Mouse (Mus musculus) NIH3T3 (cell line): Measurements from ENCODE around the gene Prpf8.
A peak's percentile ranks its signal among the peaks of the same experiment; 100 is the strongest.
"Not testable (repeated sequence)": the region's sequence is repeated elsewhere in the genome, so short reads cannot be mapped to it uniquely, and the experiment has no call there.

Source experiments
- DNase-seq: peaks from one replicate; pipeline ENCODE4 v3.0.0-alpha.2; 2012; ENCODE audit warnings: low read depth

The Prpf8 gene

DNA sequence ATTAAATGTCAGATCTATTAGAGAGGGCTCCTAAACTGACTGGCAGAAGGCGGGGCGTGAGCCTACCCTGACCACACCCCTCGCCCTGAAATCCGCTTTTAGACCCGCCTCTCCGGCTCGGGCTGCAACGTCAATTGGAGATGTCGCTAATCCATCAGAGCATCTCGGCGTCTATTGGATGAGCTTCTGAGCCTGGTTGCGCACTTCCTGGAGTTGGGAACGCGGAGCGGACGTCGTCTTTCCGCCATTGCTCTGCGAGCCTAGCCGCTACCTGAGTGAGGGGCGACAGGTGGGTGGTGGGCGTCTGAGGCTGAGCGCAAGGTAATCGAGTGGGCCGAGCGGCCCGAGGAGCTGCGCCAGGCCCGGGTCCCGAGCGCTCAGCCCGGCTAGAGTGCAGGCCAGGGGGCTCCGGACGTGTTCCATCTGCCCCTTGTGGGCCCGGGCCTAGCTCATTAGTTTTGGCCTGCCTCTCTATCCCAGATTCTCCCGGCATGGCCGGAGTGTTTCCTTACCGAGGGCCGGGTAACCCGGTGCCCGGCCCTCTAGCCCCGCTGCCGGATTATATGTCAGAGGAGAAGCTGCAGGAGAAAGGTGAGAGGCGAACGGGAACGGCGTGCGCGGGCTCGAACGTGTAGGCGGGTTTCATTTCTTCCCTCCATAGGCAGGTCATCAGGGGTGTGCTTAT lies at the start of gene Prpf8:
Gene Prpf8 (plus strand): TSS at position 216 of the 685 bp plus-strand sequence.
- DNase-seq, result peak; percentile 98

GRCm38 (mm10) chr11:75438194-75438593 lies 48.4 kb upstream of the Prpf8 start:
- no peak for DNase-seq

GRCm38 (mm10) chr11:75438804-75439203 lies 47.8 kb upstream of the Prpf8 start:
- DNase-seq, result no peak

GRCm38 (mm10) chr11:75439363-75439762 lies 47.3 kb upstream of the Prpf8 start, which contains the start of gene Serpinf2:
TSS of gene Serpinf2 (minus strand) at chr11:75439591.
- no peak for DNase-seq

GRCm38 (mm10) chr11:75439951-75440350 lies 46.7 kb upstream of the Prpf8 start:
- no peak for DNase-seq

GRCm38 (mm10) chr11:75441034-75441433 lies 45.6 kb upstream of the Prpf8 start:
- DNase-seq, result no peak

DNA sequence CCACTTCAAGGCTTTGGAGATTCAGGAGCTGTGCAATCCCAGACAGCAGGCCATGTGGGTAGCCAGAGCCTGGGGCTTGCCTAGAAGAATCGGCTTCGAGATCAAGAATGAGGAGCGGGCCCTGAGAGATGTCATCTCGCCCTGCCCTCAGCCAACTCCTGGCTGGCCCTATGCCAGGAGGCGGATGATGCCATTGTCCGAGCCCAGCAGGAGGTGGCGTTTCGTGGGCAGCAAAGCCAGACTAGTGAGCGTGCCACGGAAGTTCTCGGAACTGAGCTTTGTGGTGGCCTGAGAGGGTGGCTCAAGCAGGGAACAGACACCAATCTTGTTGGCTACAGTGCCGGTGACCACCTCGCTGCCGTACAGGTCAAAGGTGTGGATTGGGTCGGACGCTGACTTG lies 45.0 kb upstream of the Prpf8 start:
- no peak for DNase-seq

DNA sequence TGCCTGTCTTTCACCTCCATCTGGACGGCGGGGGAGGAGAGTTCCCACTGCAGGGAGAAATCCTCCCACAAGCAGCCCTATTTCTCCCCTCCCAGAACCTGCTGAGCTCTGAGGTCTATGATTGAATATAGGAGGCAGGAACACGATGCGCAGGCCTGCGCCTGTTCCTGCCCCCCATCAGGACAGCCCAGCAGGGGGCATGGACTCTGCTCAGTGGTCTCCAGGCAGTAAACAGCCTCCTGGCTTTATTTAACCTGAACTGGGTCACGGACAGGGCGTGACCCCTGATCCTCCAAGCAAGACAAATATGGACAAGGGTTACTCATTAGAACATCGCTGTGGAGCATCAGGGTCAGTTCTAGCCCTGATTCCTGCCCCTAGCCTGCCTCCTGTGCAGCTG lies 42.9 kb upstream of the Prpf8 start:
- no peak for DNase-seq

DNA sequence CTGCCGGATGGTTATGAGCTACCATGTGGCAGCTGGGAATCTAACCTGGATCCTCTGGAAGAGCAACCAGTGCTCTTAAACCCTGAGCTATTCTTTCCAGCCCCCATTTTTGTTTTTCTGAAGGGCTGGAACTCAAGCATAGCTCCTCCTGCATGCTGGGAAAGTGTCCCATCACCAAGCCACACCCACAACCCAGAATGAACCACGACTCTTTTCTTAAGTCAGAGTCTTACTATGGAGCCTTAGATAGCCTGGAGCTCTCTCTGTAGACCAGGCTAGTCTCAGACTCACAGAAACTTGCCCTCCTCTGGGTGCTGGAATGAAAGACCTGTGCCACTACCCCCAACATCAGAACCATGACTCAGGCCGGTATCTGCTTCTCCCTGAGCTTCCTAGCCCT lies 38.0 kb upstream of the Prpf8 start:
- DNase-seq, result no peak

- DNase-seq, result no peak
Observed at GRCm38 (mm10) chr11:75449695-75450094, 36.9 kb upstream of the Prpf8 start.

- DNase-seq, result no peak
Observed at GRCm38 (mm10) chr11:75450304-75450908, 36.2 kb upstream of the Prpf8 start.

- no peak for DNase-seq
Observed at GRCm38 (mm10) chr11:75450936-75451335, 35.7 kb upstream of the Prpf8 start.

DNA sequence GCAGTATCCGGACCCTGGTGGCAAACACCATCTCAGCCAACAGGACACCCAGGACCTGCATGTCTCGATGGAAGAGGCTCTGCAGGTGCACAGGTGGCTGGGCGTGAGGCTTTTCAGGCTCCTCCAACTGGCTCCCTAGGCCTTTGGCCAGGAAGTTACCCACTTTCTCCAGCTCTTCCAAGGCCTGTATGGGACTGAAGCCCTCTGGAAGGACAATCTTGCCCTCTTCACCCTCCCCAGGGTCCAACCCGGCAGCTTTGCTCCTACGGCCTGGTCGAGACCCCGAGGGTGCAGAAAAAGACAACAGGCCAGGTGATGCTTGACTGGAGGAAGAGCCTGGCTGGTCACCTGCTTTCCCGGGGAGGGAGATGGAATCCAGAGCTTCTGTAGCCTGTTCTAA lies 34.5 kb upstream of the Prpf8 start:
- no peak for DNase-seq

DNA sequence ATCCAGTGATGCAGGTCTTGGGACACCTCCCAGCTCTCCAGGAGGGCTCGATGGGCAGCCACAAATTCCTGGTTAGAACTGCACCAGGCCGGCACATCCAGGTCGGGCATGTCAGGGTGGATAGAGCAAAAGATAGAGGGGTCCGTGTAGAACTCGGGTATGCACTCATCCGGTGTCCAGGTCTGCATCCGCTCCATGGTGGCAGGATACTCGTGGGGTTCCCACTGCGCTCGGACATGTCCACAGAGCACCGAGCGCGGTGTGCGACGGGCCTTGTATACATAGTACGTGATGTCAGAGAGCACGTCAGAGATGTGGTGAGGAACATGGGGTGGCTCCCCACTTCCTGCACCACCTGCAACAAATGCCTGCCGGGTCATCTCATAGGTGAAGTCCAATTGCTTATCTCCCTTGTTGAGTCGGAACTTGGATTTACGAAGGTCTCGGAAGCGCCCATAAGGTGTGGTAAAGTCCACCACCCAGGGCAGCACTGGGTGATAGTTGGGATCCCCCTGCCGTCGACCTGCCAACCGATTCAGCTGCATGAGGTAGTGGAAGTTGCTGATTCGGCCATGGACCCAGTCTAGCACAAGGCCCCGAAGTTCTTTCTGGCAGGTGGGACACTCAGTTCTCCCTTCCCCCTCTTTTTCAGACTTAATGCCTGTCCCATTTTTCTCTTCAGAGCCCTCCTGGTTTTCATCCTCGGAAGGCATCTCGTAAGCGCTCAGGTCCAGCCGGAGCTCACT lies 33.6 kb upstream of the Prpf8 start:
- no peak for DNase-seq

GRCm38 (mm10) chr11:75453991-75454930 lies 32.4 kb upstream of the Prpf8 start, which contains the start of gene Wdr81:
TSS of gene Wdr81 (minus strand) at chr11:75454717.
- DNase-seq, result peak; percentile 92

- DNase-seq, result no peak
Observed at GRCm38 (mm10) chr11:75455041-75455736, 31.4 kb upstream of the Prpf8 start.

GRCm38 (mm10) chr11:75455971-75456370 lies 30.6 kb upstream of the Prpf8 start:
- DNase-seq, result not testable (repeated sequence)

- no peak for DNase-seq
Observed at GRCm38 (mm10) chr11:75456440-75456871, 30.2 kb upstream of the Prpf8 start.

DNA sequence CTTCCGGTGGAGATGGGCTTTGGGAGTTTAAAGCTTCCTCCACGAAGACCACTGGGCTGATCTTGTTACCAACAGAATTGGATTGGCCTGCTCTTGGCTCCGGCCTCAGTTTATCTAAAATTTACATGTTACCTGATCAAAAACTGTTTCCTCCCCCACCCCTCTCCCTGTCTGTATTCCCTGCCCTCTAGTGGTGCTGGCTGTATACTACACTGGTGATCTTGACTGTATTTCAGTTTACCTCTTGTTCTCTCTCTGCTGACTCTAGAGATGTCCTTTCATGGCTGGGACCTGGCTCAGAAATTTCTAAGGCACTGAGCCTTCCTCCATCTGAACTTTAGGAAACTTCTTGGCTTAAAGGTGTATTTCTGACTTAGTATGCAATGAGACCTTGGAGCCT lies 28.4 kb upstream of the Prpf8 start:
- peak; percentile 81 for DNase-seq

GRCm38 (mm10) chr11:75458628-75459041 lies 28.0 kb upstream of the Prpf8 start:
- peak; percentile 71 for DNase-seq

GRCm38 (mm10) chr11:75459141-75459711 lies 27.4 kb upstream of the Prpf8 start:
- peak; percentile 63 for DNase-seq
